Mouse (Mus musculus) spleen, adult 2 months (tissue): ENCODE data around the gene Ppp2r5a.

ENCODE experiments used
- CTCF ChIP-seq: fragments of 200-500 bp; IDR thresholded peaks from 2 replicates; pipeline ENCODE4 v1.5.1; 2011; ENCODE audit warnings: mild to moderate bottlenecking, inconsistent platforms; ENCODE audit not compliant: insufficient read depth, insufficient read length, insufficient replicate concordance; ENCODE audit errors: extremely low read depth
- POLR2A ChIP-seq: fragments of 200-500 bp; IDR thresholded peaks from 2 replicates; pipeline ENCODE4 v1.6.1; 2011; ENCODE audit warnings: low read depth, low read length, inconsistent platforms

GRCm38 (mm10) chr1:191311296-191311898 is 91.7 kb downstream of the Ppp2r5a start:
- no peak for TF ChIP-seq POLR2A
- TF ChIP-seq CTCF: no peak
